In genomic region chr6:47287722-47288121, GRCm38 (mm10) we compare ENCODE assay signal across 26 mouse cellular contexts.
DNase-seq lines count a peak whose midpoint lies in the region; ATAC-seq and TF ChIP-seq lines count a peak whose summit lies in the region.
"Had no signal": no experiment of that assay in that cellular context is flagged by ENCODE, and none has a peak within 500 bp of the region (broad histone marks: within the 10 kb centered on the region; RNA-seq: fewer than 3 reads in every experiment).

No protein-coding gene starts in this region.

- H3K9ac ChIP-seq in hindbrain, embryonic 13.5 days: no peak overlapping the region
- H3K9ac ChIP-seq in midbrain, embryonic 15.5 days: no peak overlapping the region
- H3K9ac ChIP-seq: heart, embryonic 12.5 days; intestine, embryonic 15.5 days; liver, embryonic 12.5 days; liver, postnatal 0 days had no signal

- H3K9me3 ChIP-seq in hindbrain, embryonic 13.5 days: no peaks in the 10 kb centered on the region
- H3K9me3 ChIP-seq in hindbrain, embryonic 10.5 days: no peaks in the 10 kb centered on the region
- no peaks in the 10 kb centered on the region for H3K9me3 ChIP-seq in midbrain, embryonic 15.5 days
- H3K9me3 ChIP-seq: heart, embryonic 12.5 days; intestine, embryonic 15.5 days; liver, embryonic 12.5 days; megakaryocyte, embryonic 14.5 days had no signal

- H3K4me3 ChIP-seq in hindbrain, embryonic 13.5 days: no peak overlapping the region
- H3K4me3 ChIP-seq in hindbrain, embryonic 10.5 days: no peak overlapping the region
- no peak overlapping the region for H3K4me3 ChIP-seq in midbrain, embryonic 15.5 days
- H3K4me3 ChIP-seq: heart, adult 2 months; heart, embryonic 12.5 days; intestine, embryonic 15.5 days; liver, embryonic 12.5 days; megakaryocyte, embryonic 14.5 days had no signal

- TF ChIP-seq CTCF in brain, embryonic 14.5 days (IDR thresholded peaks at IDR 0.05; ENCODE audit: borderline replicate concordance, extremely low read depth, insufficient read depth, insufficient read length): no peak

- H3K4me2 ChIP-seq in hindbrain, embryonic 13.5 days: no peak overlapping the region
- H3K4me2 ChIP-seq in midbrain, embryonic 15.5 days: no peak overlapping the region
- H3K4me2 ChIP-seq: heart, embryonic 12.5 days; intestine, embryonic 15.5 days; liver, embryonic 12.5 days had no signal

- DNase-seq in hindbrain, embryonic 10.5 days (ENCODE audit: low spot score): no peak
- DNase-seq in brain, adult 2 months (ENCODE audit: low read depth, low spot score): peak; percentile 23
- DNase-seq in brain, embryonic 14.5 days (ENCODE audit: low read depth): peak; percentile 60
- DNase-seq in cerebellum, postnatal 10 days: no peak
- no peak for DNase-seq in thymus, postnatal 10 days (ENCODE audit: low spot score in 2 of 2)
- DNase-seq: adrenal gland, postnatal 25 days; B cell, adult 2 months; cerebellum, adult 2 months; cerebellum, postnatal 36 days; heart, adult 2 months; kidney, adult 8-10 months; kidney, postnatal 4 days; left cerebral cortex, postnatal 4 days; liver, postnatal 0 days; lung, postnatal 4 days; right cerebral cortex, adult 18-20 months; spleen, adult 18-20 months; thymus, postnatal 25 days had no signal

- H3K27ac ChIP-seq in hindbrain, embryonic 13.5 days: peak overlapping the region; percentile 65
- no peak overlapping the region for H3K27ac ChIP-seq in hindbrain, embryonic 10.5 days
- peak overlapping the region; percentile 77 for H3K27ac ChIP-seq in midbrain, embryonic 15.5 days
- H3K27ac ChIP-seq: heart, adult 2 months; intestine, embryonic 15.5 days; kidney, postnatal 0 days; liver, embryonic 12.5 days had no signal

- peaks cover 16% of the 10 kb centered on the region for H3K4me1 ChIP-seq in hindbrain, embryonic 13.5 days (replicated peaks)
- H3K4me1 ChIP-seq in hindbrain, embryonic 10.5 days (replicated peaks): peaks cover 19% of the 10 kb centered on the region
- peaks cover 21% of the 10 kb centered on the region for H3K4me1 ChIP-seq in midbrain, embryonic 15.5 days
- H3K4me1 ChIP-seq: heart, embryonic 12.5 days; intestine, embryonic 15.5 days; liver, embryonic 12.5 days; megakaryocyte, embryonic 14.5 days had no signal

- WGBS in hindbrain, embryonic 13.5 days: 43% methylated on average over 1 of the region's 1 CpGs
- 79% methylated on average over 1 of the region's 1 CpGs for WGBS in hindbrain, embryonic 10.5 days
- 26% methylated on average over 1 of the region's 1 CpGs for WGBS in midbrain, embryonic 15.5 days

- ATAC-seq in hindbrain, embryonic 13.5 days (ENCODE audit: low FRiP score): no peak
- ATAC-seq in midbrain, embryonic 15.5 days (replicated peaks): no peak
- ATAC-seq: intestine, embryonic 15.5 days; liver, embryonic 12.5 days; liver, postnatal 0 days; lung, postnatal 0 days had no signal

- TF ChIP-seq POLR2A in brain, embryonic 14.5 days (IDR thresholded peaks at IDR 0.05; ENCODE audit: borderline replicate concordance, extremely low read depth, insufficient read depth, insufficient read length, poor library complexity, severe bottlenecking): no peak

- no peaks in the 10 kb centered on the region for H3K27me3 ChIP-seq in hindbrain, embryonic 13.5 days
- H3K27me3 ChIP-seq in hindbrain, embryonic 10.5 days (ENCODE audit: insufficient read depth, poor library complexity, severe bottlenecking): no peaks in the 10 kb centered on the region
- no peaks in the 10 kb centered on the region for H3K27me3 ChIP-seq in midbrain, embryonic 15.5 days (replicated peaks)
- H3K27me3 ChIP-seq: heart, embryonic 12.5 days; intestine, embryonic 15.5 days; liver, embryonic 12.5 days had no signal

- H3K36me3 ChIP-seq in hindbrain, embryonic 13.5 days: no peaks in the 10 kb centered on the region
- H3K36me3 ChIP-seq in hindbrain, embryonic 10.5 days: no peaks in the 10 kb centered on the region
- no peaks in the 10 kb centered on the region for H3K36me3 ChIP-seq in midbrain, embryonic 15.5 days (replicated peaks)
- H3K36me3 ChIP-seq: heart, embryonic 12.5 days; intestine, embryonic 15.5 days; liver, embryonic 12.5 days had no signal

Comparison
In these comparisons a context has a peak if more than half of its experiments do, and no peak if none do; other contexts are left out.
1. DNase-seq: peak in brain, adult 2 months (single experiment) and brain, embryonic 14.5 days (single experiment); none in hindbrain, embryonic 10.5 days (single experiment), cerebellum, postnatal 10 days (0 of 2) and thymus, postnatal 10 days (0 of 2).